Mouse (Mus musculus): ENCODE data around the gene Tceal1.

Tceal1 gene

GRCm38 (mm10) chrX:136755464-136755863, 47.7 kb downstream of the Tceal1 start:
- no peak for DNase-seq (ENCODE audit: low spot score)
